Mouse (Mus musculus) urinary bladder, postnatal 36 days (tissue): Measurements from ENCODE around the gene Ube2n.
"Not testable (repeated sequence)": the region's sequence is repeated elsewhere in the genome, so short reads cannot be mapped to it uniquely, and the experiment has no call there.

Experiments used
- DNase-seq, 2 experiments: peaks; one replicate each; pipeline ENCODE4 v3.0.0; 2022; ENCODE audit warnings: low spot score in 2 of 2, mixed read lengths in 1 of 2

Gene Ube2n

GRCm38 (mm10) chr10:95525037-95525675 lies 10.2 kb downstream of the Ube2n start:
- DNase-seq: no peak

- no peak for DNase-seq
These were observed 10.9 kb downstream of the Ube2n start for GRCm38 (mm10) chr10:95525871-95526270.

- no peak for DNase-seq
These were observed 11.7 kb downstream of the Ube2n start for GRCm38 (mm10) chr10:95526495-95527122.

- DNase-seq: no peak
These were observed 15.7 kb downstream of the Ube2n start for GRCm38 (mm10) chr10:95530551-95531121.

- no peak for DNase-seq
These were observed 18.0 kb downstream of the Ube2n start for GRCm38 (mm10) chr10:95532916-95533315.

GRCm38 (mm10) chr10:95533382-95533781 lies 18.4 kb downstream of the Ube2n start:
- no peak for DNase-seq

GRCm38 (mm10) chr10:95535399-95536221 lies 20.7 kb downstream of the Ube2n start:
- DNase-seq: no peak

- no peak for DNase-seq
These were observed 21.2 kb downstream of the Ube2n start for GRCm38 (mm10) chr10:95536222-95536541.

- DNase-seq: no peak
These were observed 24.3 kb downstream of the Ube2n start for GRCm38 (mm10) chr10:95539260-95539659.

- DNase-seq: no peak
These were observed 24.9 kb downstream of the Ube2n start for GRCm38 (mm10) chr10:95539841-95540240.

GRCm38 (mm10) chr10:95542916-95543315 lies 28.0 kb downstream of the Ube2n start:
- DNase-seq: no peak

GRCm38 (mm10) chr10:95543377-95543776 lies 28.4 kb downstream of the Ube2n start:
- DNase-seq: no peak

GRCm38 (mm10) chr10:95544004-95544403 lies 29.1 kb downstream of the Ube2n start:
- DNase-seq: no peak

GRCm38 (mm10) chr10:95544651-95545050 lies 29.7 kb downstream of the Ube2n start:
- DNase-seq: no peak

GRCm38 (mm10) chr10:95545051-95545450 lies 30.1 kb downstream of the Ube2n start:
- DNase-seq: no peak

- no peak for DNase-seq
These were observed 31.2 kb downstream of the Ube2n start for GRCm38 (mm10) chr10:95546178-95546577.

GRCm38 (mm10) chr10:95548154-95548826 lies 33.3 kb downstream of the Ube2n start:
- no peak for DNase-seq

GRCm38 (mm10) chr10:95549080-95549479 lies 34.1 kb downstream of the Ube2n start:
- not testable (repeated sequence) for DNase-seq

- no peak for DNase-seq
These were observed 35.6 kb downstream of the Ube2n start for GRCm38 (mm10) chr10:95550506-95550905.

- DNase-seq: no peak
These were observed 36.8 kb downstream of the Ube2n start for GRCm38 (mm10) chr10:95551752-95552151.

- DNase-seq: no peak
These were observed 37.4 kb downstream of the Ube2n start for GRCm38 (mm10) chr10:95552326-95552725.

- no peak for DNase-seq
These were observed 40.9 kb downstream of the Ube2n start for GRCm38 (mm10) chr10:95555866-95556265.
